ENCODE assay signal across 17 mouse cellular contexts in the genomic region with DNA sequence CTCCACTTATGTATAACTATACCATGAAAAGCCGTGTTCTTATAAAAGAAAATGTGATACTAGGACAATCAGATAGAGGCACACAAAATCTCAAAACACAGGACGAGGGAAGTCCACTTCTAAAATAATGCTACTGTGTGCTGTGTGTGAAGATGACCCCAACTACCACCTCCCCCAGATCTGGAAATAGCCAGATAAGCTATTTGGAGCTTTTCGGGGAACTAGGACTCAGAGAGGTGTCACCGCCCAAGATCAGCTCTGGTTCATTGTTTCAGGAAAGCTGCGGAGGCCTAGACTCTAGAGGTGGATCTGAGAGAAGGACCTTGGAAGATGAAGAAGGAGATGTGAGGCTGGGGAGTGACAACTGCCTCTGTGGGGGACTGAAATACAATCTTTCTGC. TPM values are rescaled to one million over a fixed set of nuclear protein-coding genes. Genes with fewer than 3 reads are reported as not detected.
DNase-seq lines count a peak whose midpoint lies in the region; ATAC-seq and TF ChIP-seq lines count a peak whose summit lies in the region.
"Had no signal": no experiment of that assay in that cellular context is flagged by ENCODE, and none has a peak within 500 bp of the region (broad histone marks: within the 10 kb centered on the region; RNA-seq: fewer than 3 reads in every experiment).

No protein-coding gene starts in this region.

- ATAC-seq in liver, embryonic 12.5 days: peak; percentile 66
- ATAC-seq in stomach, postnatal 0 days (ENCODE audit: low FRiP score, low TSS enrichment): no peak
- no peak for ATAC-seq in hindbrain, embryonic 12.5 days (ENCODE audit: low FRiP score)
- ATAC-seq: forebrain, embryonic 16.5 days had no signal

- peak overlapping the region; percentile 59 for H3K27ac ChIP-seq in heart, adult 2 months
- peak overlapping the region; percentile 62 for H3K27ac ChIP-seq in spleen, adult 2 months (ENCODE audit: insufficient read depth, low read length)
- peak overlapping the region; percentile 80 for H3K27ac ChIP-seq in liver, embryonic 12.5 days
- H3K27ac ChIP-seq in stomach, postnatal 0 days (replicated peaks): peak overlapping the region; percentile 73
- H3K27ac ChIP-seq in hindbrain, embryonic 12.5 days: no peak overlapping the region
- H3K27ac ChIP-seq: kidney, embryonic 15.5 days; layer of hippocampus, adult 2 months; limb, embryonic 12.5 days; midbrain, embryonic 12.5 days had no signal

- no peak for TF ChIP-seq CTCF in heart, adult 2 months (IDR thresholded peaks at IDR 0.05)
- TF ChIP-seq CTCF in spleen, adult 2 months (IDR thresholded peaks at IDR 0.05; ENCODE audit: extremely low read depth, insufficient read depth, insufficient read length, insufficient replicate concordance): no peak
- no peak for TF ChIP-seq CTCF in stomach, postnatal 0 days (IDR thresholded peaks at IDR 0.05; ENCODE audit: low read depth)

- 75% methylated on average over 5 of the region's 5 CpGs for WGBS in heart, adult 2 months
- WGBS in spleen, adult 2 months: 83% methylated on average over 5 of the region's 5 CpGs
- whole genome bisulfite sequencing in liver, embryonic 12.5 days (ENCODE audit: insufficient replicate concordance): 27% methylated on average over 5 of the region's 5 CpGs
- 86% methylated on average over 5 of the region's 5 CpGs for WGBS in stomach, postnatal 0 days
- WGBS in hindbrain, embryonic 12.5 days: 90% methylated on average over 5 of the region's 5 CpGs

- DNase-seq in heart, adult 2 months: no peak
- no peak for DNase-seq in heart, postnatal 14 days
- no peak for DNase-seq in spleen, adult 2 months (ENCODE audit: low read depth in 1 of 2, low spot score in 2 of 2)
- DNase-seq in spleen, postnatal 4 days (ENCODE audit: low spot score in 2 of 2): no peak
- DNase-seq in stomach, postnatal 0 days (ENCODE audit: low spot score): no peak
- DNase-seq in cerebellum, adult 11 months: no peak
- DNase-seq: cerebellum, postnatal 10 days; gastrocnemius, postnatal 10 days; thymus, postnatal 4 days had no signal

- no peaks in the 10 kb centered on the region for H3K79me2 ChIP-seq in heart, adult 2 months (replicated peaks; ENCODE audit: control insufficient read depth, insufficient read depth, low read length)

- no peak for TF ChIP-seq POLR2A in heart, adult 2 months (IDR thresholded peaks at IDR 0.05; ENCODE audit: insufficient read depth, low read depth, low read length)
- TF ChIP-seq POLR2A in spleen, adult 2 months (IDR thresholded peaks at IDR 0.05; ENCODE audit: low read depth, low read length): no peak

- H3K36me3 ChIP-seq in heart, adult 2 months (ENCODE audit: control insufficient read depth, insufficient read depth, low read length): 0 out of 2 replicates have a peak, but pooled peaks cover 4% of the 10 kb centered on the region
- no peaks in the 10 kb centered on the region for H3K36me3 ChIP-seq in spleen, adult 2 months (ENCODE audit: control insufficient read depth, insufficient read depth, low read length)
- H3K36me3 ChIP-seq in liver, embryonic 12.5 days: no peaks in the 10 kb centered on the region
- H3K36me3 ChIP-seq in stomach, postnatal 0 days (ENCODE audit: control insufficient read depth, insufficient read depth, low read length): no peaks in the 10 kb centered on the region
- no peaks in the 10 kb centered on the region for H3K36me3 ChIP-seq in hindbrain, embryonic 12.5 days
- H3K36me3 ChIP-seq: kidney, embryonic 15.5 days; limb, embryonic 12.5 days; midbrain, embryonic 12.5 days had no signal

- peaks cover 33% of the 10 kb centered on the region for H3K4me1 ChIP-seq in heart, adult 2 months (ENCODE audit: control insufficient read depth, insufficient read depth, low read length)
- H3K4me1 ChIP-seq in spleen, adult 2 months (ENCODE audit: control insufficient read depth, insufficient read depth, insufficient read length): peaks cover 26% of the 10 kb centered on the region; the same call in 1 of the 2 replicates
- H3K4me1 ChIP-seq in liver, embryonic 12.5 days: peaks cover 66% of the 10 kb centered on the region
- no peaks in the 10 kb centered on the region for H3K4me1 ChIP-seq in stomach, postnatal 0 days (replicated peaks; ENCODE audit: control insufficient read depth, insufficient read depth)
- H3K4me1 ChIP-seq in hindbrain, embryonic 12.5 days: peaks cover 4% of the 10 kb centered on the region; the same call in 1 of the 2 replicates
- H3K4me1 ChIP-seq: midbrain, embryonic 12.5 days had no signal

- no peaks in the 10 kb centered on the region for H3K27me3 ChIP-seq in heart, adult 2 months (ENCODE audit: control insufficient read depth, insufficient read depth, low read length)
- H3K27me3 ChIP-seq in spleen, adult 2 months (ENCODE audit: control insufficient read depth, insufficient read depth, low read length): no peaks in the 10 kb centered on the region
- no peaks in the 10 kb centered on the region; the same call in 1 of the 2 replicates for H3K27me3 ChIP-seq in liver, embryonic 12.5 days (replicated peaks)
- H3K27me3 ChIP-seq in stomach, postnatal 0 days (ENCODE audit: control insufficient read depth, insufficient read depth, low read length): no peaks in the 10 kb centered on the region
- no peaks in the 10 kb centered on the region for H3K27me3 ChIP-seq in hindbrain, embryonic 12.5 days
- H3K27me3 ChIP-seq: kidney, embryonic 15.5 days; limb, embryonic 12.5 days; midbrain, embryonic 12.5 days had no signal

- TF ChIP-seq EP300 in heart, adult 2 months (IDR thresholded peaks at IDR 0.05; ENCODE audit: insufficient read depth, low read depth, low read length): no peak
- TF ChIP-seq EP300 in stomach, postnatal 0 days (optimal IDR thresholded peaks at IDR 0.05): no peak

- H3K9me3 ChIP-seq in liver, embryonic 12.5 days (replicated peaks): no peaks in the 10 kb centered on the region
- H3K9me3 ChIP-seq in stomach, postnatal 0 days (ENCODE audit: control insufficient read depth, low read length): no peaks in the 10 kb centered on the region
- H3K9me3 ChIP-seq in hindbrain, embryonic 12.5 days (replicated peaks): no peaks in the 10 kb centered on the region
- H3K9me3 ChIP-seq: kidney, embryonic 15.5 days; limb, embryonic 12.5 days; midbrain, embryonic 12.5 days had no signal

- H3K4me3 ChIP-seq in heart, adult 2 months: no peak overlapping the region
- H3K4me3 ChIP-seq in spleen, adult 2 months (ENCODE audit: extremely low read depth, insufficient read depth, insufficient read length): no peak overlapping the region
- H3K4me3 ChIP-seq in liver, embryonic 12.5 days: no peak overlapping the region
- no peak overlapping the region for H3K4me3 ChIP-seq in stomach, postnatal 0 days (ENCODE audit: low read depth, low read length)
- H3K4me3 ChIP-seq in hindbrain, embryonic 12.5 days: no peak overlapping the region
- H3K4me3 ChIP-seq: kidney, embryonic 15.5 days; layer of hippocampus, adult 2 months; limb, embryonic 12.5 days; midbrain, embryonic 12.5 days; myocyte had no signal

- intact Hi-C loops in heart, adult 2 months (cut with DNase I): no loop called here
- intact Hi-C loops in heart, postnatal 14 days (cut with DNase I): no loop called here

- peak overlapping the region; percentile 54 for H3K4me2 ChIP-seq in liver, embryonic 12.5 days
- no peak overlapping the region for H3K4me2 ChIP-seq in stomach, postnatal 0 days (replicated peaks; ENCODE audit: low read depth)
- no peak overlapping the region for H3K4me2 ChIP-seq in hindbrain, embryonic 12.5 days (replicated peaks)
- H3K4me2 ChIP-seq: kidney, embryonic 15.5 days; limb, embryonic 12.5 days; midbrain, embryonic 12.5 days had no signal

- no peak overlapping the region for H3K9ac ChIP-seq in heart, adult 2 months (ENCODE audit: low read depth, low read length)
- peak overlapping the region; percentile 58 for H3K9ac ChIP-seq in liver, embryonic 12.5 days
- no peak overlapping the region for H3K9ac ChIP-seq in stomach, postnatal 0 days (ENCODE audit: low read length)
- no peak overlapping the region for H3K9ac ChIP-seq in hindbrain, embryonic 12.5 days
- H3K9ac ChIP-seq: kidney, embryonic 15.5 days; limb, embryonic 12.5 days; midbrain, embryonic 12.5 days had no signal

RNA-seq across cellular contexts. Expression of gene Ergic1, which starts 26.6 kb away (rescaled TPM):
- total RNA-seq in heart, adult 2 months (2021): 10 to 100 TPM; 53.6 to 59.4 TPM
- polyA plus RNA-seq in heart, adult 2 months (2012; rRNA removed): 64.4 and 84.3 TPM in 2 replicates
- total RNA-seq in heart, postnatal 14 days (2021): 10 to 100 TPM; 51.1 to 59.5 TPM
- 39.2 and 47.4 TPM in 2 replicates for polyA plus RNA-seq in spleen, adult 2 months (2012; rRNA removed)
- polyA plus RNA-seq in liver, embryonic 12.5 days (2016; fragmentation: Nextera tagmentation; extraction: Ambion mirVana): 44.6 and 45.7 TPM in 2 replicates
- polyA plus RNA-seq in stomach, postnatal 0 days (2015; fragmentation: Nextera tagmentation; extraction: Ambion mirVana): 64.2 and 65.5 TPM in 2 replicates
- 85.3 and 90.3 TPM in 2 replicates for polyA plus RNA-seq in hindbrain, embryonic 12.5 days (2016; fragmentation: Nextera tagmentation; extraction: Ambion mirVana)

RNA-seq across cellular contexts. Expression of gene Dusp1, which starts 27.2 kb away (rescaled TPM):
- 10 to 100 TPM; 61.4 to 71.3 TPM for total RNA-seq in heart, adult 2 months (2021)
- polyA plus RNA-seq in heart, adult 2 months (2012; rRNA removed): 122 and 171 TPM in 2 replicates
- 10 to 100 TPM; 91.2 to 99.6 TPM for total RNA-seq in heart, postnatal 14 days (2021)
- polyA plus RNA-seq in spleen, adult 2 months (2012; rRNA removed): 44.3 and 55.8 TPM in 2 replicates
- 28.6 and 28.7 TPM in 2 replicates for polyA plus RNA-seq in liver, embryonic 12.5 days (2016; fragmentation: Nextera tagmentation; extraction: Ambion mirVana)
- 27.7 and 33.1 TPM in 2 replicates for polyA plus RNA-seq in stomach, postnatal 0 days (2015; fragmentation: Nextera tagmentation; extraction: Ambion mirVana)
- 33.0 and 38.5 TPM in 2 replicates for polyA plus RNA-seq in hindbrain, embryonic 12.5 days (2016; fragmentation: Nextera tagmentation; extraction: Ambion mirVana)
